Mouse (Mus musculus): ENCODE measurements around the gene Cenph.
"Not testable (repeated sequence)": the region's sequence is repeated elsewhere in the genome, so short reads cannot be mapped to it uniquely, and the experiment has no call there.

The Cenph gene

DNA sequence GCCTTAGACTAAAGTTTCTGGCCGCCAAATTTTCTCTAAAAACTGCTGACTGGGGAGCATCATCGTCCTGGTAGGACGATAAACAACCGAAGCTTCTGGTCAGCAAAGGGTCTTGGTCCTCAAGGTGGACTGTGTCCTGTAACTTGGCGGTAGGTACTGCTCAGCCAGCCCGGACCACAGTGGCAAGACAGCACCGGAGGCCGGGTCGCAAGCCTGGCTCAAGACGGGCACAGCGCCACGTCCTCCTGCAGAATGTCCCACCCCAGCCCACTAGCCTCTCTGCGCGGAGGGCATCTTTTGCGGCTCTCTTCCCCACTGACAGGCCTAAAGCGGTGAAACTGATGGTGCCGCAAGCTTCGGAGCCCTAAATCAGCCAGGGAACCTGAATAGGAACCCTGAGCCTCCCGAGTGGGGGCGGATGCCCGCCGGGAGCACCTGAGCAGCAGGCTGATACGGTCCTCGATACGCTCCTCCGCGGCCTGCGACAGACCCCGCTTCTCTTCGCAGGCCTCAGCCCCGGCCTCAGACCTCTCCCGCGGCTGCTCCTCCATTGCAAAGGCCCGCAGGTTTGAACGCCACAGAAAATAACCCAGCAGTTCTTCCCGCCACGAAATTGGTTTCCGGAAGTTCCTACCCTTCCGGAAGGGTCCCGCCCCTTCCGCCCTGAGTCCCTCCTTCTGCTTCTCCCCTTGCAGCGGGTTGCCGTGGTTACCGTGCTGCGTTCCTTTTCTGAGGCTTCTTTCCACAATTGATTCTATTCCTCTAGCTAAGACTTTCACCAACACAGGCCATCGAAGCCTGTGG is at the start of gene Cenph:
Gene Cenph (minus strand): TSS at position 648 of the 804 bp plus-strand sequence.
- in situ Hi-C loops (cut with MboI, MseI) = no loop called here

DNA sequence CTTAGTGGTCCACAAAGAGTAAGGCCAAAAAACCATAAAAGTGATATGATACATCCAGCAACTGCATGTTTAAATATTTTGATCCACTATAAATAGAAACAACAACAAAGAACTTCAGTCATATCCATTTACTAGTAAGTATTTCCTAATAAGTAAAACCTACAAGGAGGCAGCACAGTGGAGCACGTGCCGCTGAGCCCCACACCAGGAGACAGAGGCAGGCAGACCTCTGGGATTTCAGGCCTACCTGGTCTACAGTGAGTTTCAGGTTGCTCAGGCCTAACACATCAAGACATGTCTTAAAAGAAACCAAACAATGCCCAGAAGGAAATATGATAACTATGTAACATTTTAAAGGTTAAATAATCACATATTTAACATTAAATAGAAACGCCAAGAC is 49.2 kb upstream of the Cenph start:
- in situ Hi-C loops (cut with MboI, MseI) = loop anchor here (5.0 to 25.0 kb wide), 3 partner anchors 58 to 788 kb away; no protein-coding TSS in a partner anchor

DNA sequence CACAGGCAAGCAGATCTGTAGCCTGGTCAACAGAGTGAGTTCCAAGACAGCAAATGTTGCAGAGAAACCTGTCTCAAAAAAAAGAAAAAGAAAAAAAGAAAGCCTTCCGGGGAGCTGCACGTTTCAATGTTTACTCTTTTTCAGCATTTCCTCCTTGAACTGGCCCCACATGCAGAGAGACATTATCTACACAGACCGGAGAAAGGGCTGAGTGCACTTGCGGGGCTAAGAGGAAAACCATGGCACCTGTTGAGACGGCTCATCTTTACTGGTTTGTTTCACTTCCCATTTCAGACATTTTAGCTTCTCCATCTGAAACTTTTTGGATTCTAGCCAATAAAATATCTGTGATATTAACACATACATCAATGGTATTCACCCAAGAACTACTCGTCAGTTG is 48.6 kb upstream of the Cenph start:
- in situ Hi-C loops (cut with MboI, MseI) = loop anchor here (5.0 to 25.0 kb wide), 2 partner anchors 337 to 787 kb away; no protein-coding TSS in a partner anchor

DNA sequence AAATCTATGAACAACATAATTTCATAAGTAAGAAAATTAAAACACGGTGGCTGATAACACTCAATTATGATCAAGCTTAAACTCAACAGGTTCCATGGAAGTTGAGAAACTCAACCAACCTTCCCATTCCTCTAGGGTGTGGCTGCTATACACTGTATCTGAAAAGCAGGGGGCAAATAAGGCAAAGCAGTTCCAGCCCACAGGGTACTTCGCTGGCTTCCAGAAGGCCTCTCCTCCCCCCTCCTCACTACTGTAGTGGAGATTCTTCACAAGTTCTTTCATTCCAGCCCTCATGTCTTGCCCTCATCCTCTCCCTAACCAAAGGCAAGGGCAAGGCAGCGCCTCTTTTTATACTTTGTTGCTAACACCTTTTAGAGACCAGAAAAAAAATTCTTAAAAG is 48.2 kb upstream of the Cenph start:
- in situ Hi-C loops (cut with MboI, MseI) = loop anchor here (5.0 to 25.0 kb wide), 2 partner anchors 337 to 787 kb away; no protein-coding TSS in a partner anchor

DNA sequence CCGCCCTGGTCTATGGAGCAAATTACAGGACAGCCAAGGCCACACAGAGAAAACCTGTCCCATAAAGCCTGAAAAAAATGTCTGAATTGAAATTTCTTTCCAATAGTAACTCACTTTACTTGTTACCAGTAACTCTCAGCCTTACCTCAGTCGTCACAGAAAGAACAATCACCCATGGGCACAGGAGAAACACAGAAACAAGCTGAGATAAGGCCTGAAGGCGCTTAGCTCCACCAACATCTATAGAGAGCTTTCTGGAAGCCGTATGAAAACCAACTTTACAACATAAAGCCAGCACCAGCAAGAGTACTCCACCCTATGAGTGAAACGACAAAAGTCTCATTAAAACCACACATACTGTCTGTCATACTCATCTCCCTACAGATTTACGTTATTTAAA is 38.8 kb upstream of the Cenph start:
- in situ Hi-C loops (cut with MboI, MseI) = loop anchor here (25.0 kb wide), 1 partner anchor 777 kb away; no protein-coding TSS in a partner anchor

DNA sequence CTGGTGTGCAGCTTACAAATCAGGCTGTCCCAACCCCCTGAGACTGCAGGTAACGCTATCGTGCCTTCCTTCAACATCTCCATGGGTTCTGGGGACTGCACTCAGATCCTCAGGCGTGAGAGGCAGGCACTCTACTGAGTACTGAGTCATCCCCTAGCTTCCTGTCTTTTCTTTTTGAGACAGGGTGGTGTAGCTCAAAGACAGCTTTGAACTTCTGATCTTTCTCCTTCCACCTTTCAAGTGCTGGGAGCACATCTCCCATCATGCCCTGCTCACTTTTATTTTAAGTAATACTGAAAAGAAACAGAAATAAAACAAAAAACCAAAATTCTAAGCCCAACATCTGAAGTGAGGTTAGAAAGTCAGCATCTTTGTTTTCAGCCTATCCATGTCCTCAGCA is 30.1 kb upstream of the Cenph start:
- in situ Hi-C loops (cut with MboI, MseI) = loop anchor here (25.0 kb wide), 1 partner anchor 768 kb away; no protein-coding TSS in a partner anchor

DNA sequence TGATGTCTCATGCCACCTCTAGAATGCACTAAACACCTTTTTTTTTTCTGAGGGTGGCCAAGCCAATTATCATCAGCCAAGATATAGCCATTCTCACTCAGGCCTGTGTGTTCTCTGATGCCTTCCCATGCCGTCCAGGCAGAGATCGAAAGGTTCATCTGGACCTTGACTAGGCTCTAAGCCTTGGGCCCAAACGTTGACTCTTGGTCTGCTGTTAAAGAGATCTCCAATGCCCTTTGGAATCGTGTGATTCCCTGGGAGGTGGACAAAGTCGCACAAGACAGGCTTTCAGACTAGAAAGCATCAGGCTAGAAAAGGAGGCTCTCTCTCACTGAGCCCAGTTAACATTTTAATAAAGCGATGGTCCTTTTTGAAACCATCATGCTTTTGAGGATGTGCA is 21.5 kb upstream of the Cenph start:
- in situ Hi-C loops (cut with MboI, MseI) = no loop called here

DNA sequence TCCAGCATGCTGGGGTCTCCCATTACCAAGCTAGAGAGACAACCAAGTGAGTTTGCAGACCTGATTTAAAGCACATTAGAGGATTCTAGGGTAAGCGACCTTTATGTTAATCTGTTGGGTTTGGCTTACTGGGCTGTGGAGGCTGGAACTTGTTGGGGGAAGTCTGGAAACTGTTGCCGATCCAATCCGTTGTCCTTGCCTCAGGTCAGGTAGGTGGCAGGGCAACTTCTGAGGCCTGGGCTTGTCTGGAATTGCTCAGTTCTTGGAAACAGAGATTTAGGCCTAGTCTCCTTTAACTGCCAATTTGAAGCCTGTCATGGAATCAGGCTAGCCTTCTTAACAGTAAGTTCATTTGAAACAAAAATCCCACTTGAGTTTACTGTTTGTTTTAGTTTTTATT is 13.4 kb upstream of the Cenph start:
- in situ Hi-C loops (cut with MboI, MseI) = no loop called here

DNA sequence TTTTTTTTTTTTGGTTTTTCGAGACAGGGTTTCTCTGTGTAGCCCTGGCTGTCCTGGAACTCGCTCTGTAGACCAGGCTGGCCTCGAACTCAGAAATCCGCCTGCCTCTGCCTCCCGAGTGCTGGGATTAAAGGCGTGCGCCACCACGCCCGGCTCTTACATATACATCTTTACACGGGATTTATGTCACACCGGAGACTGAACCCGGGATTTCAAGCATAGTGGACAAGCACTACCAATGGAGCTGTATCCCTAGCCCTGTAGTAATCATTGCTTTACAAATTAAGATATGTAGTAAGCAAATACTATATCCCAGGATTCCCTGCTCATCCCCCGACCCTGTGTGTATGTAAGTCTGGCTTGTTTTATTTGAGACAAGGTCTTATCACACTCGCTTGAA is 12.4 kb upstream of the Cenph start:
- in situ Hi-C loops (cut with MboI, MseI) = not testable (repeated sequence)

DNA sequence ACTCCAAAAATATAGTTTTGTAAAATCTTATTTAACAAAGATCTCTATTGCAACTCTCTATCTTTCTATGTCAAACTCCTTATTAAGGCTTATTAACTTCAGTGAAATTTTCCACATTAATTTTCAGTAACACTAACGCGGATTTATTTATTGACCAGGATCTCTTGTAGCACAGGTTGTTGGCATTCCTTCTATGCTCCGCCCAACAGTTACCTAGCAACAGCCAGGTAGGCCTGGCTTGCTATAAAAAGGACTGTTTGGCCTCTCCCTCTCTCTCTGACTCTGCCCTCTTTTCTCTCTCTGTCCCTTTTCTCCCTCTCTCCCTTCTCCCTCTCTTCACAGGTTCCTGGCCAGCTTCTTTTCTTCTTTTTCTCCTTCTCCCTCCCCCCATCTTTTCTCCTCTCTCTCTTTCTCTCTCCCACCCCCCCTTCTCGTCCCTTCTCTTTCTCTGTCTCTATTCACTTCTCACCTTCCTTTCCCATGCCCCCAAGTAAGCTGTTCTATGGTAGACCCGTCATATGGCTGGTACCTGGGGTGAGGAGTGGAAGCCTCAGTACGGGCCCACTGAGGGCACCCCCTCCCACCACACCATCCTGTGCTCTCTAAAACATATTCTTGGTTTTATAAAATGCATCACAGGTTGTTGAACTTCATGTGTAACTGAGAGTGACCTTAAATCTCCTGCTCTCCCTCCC is 11.8 kb upstream of the Cenph start:
- in situ Hi-C loops (cut with MboI, MseI) = no loop called here

DNA sequence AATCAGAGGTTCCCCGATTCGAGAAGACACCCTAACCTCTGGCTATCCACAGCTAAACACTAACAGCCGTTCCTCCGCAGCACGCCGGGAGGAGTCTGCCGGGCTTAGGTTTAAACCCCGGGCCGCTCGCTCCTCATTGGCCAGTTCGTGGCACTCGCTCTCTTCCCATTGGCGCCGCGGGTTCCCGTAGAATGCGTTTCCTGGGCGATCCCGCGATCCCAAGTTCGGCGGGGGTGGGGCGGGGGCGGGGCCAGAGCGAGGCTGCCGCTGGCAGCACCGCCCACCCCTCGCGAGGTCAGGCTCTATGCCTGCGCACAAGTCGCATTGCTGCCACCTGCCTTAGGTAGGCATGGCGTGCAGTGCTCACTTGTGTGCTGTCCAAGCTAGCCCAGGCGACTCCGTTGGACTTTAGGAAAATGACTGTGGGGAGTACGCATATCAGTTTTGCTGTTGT is 10.7 kb upstream of the Cenph start, which contains the start of gene Ccnb1:
Gene Ccnb1 (minus strand): TSS at position 157 of the 454 bp plus-strand sequence.
- in situ Hi-C loops (cut with MboI, MseI) = no loop called here

DNA sequence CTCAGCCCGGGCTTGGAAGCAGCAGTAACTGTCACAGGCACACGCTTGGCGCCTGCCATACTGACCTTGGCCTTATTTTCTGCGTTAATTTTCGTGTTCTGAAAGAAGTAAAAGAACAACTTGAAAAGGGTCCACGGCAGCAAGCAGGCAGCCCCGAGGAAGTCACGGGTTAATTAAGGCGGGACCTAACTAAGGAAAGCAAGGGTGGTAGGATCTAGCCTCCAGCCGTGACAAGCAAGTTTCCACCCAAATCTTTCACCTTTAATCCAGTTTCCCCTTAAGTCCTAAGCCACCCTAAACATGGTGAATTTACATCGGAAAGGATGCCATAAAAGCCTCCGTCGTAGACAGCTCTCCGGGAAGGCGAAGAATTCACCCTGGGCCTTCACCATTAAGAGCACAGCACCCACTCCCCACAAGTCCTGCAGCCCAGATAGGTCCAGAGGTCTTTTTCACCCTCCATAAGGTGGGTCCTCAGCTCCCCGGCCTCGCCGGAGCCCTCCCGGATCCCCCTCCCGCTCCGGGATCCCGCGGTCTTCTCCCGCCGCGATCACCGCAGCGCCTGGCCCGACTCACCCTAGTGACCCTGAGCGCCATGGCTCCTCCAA is 10.2 kb upstream of the Cenph start:
- in situ Hi-C loops (cut with MboI, MseI) = no loop called here

DNA sequence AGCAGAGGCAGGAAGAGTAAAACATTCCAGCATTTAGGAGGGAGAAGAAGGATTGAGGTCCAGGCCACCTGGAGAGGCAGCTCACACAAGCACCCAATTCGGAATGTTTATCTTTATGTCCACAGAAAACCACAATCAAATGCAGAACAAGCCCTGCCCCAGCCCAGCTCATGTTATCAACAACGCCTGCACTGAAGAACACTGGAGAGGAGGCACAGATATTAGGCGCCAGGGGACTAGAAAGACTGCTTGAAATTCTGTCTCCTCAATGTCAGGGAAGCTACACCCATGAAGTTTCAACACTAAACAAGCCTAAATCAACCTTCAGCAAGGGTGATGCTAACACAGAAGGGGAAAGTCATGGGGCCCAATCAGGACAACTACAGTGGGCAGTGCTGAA is 1.8 kb upstream of the Cenph start:
- in situ Hi-C loops (cut with MboI, MseI) = no loop called here

DNA sequence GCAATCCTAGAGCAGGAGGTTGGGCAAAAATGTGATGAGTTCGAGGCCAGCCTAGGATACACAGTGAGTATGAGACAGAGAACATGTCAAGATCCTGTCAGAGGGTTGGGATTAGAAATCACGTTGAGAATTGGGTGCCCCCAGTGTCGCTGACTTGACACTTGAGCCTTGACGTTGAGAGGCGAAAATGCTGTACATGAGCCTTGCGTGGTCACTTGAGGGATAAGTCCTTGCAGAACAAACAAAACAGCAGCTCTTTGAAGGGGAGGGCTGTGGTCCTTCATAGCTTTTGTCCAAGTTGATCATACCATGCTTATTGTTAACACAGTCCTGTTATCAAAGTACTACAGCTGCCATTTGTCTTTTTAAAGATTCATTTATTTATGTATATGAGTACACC is 1.0 kb upstream of the Cenph start:
- in situ Hi-C loops (cut with MboI, MseI) = no loop called here

DNA sequence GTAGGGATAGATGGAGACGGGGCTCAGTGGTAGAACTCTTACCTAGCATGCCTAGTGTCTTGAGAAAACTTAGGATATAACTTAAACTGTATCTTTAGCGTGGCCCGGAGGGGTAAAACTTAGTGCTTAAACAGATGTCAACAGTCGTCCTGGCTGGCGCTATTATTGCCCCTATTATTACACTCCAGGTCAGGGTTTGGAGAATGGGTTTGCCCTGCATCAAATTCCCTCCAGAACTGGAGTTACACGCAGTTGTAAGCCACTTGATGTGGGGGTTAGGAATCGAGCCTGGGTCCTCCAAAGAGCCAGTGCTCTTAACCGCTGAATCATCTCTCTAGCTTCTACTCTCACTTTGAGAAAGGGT is 339 bp upstream of the Cenph start:
- in situ Hi-C loops (cut with MboI, MseI) = no loop called here

DNA sequence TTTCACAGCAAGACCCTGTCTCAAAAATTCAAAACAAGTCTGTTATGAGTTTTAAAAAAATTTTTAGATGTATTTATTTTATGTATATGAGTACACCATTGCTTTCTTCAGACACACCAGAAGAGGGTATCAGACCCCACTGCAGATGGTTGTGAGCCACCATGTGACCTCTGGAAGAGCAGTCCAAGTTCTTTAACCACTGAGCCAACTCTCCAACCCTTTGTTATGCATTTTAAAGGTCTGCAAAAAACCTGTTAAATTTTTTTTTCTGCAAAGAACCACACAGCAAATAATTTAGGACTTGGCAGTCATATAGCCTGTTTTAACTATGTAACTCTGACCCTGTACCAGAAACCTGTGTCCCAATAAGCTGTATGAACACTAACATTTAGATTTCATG is 995 bp downstream of the Cenph start:
- in situ Hi-C loops (cut with MboI, MseI) = no loop called here

DNA sequence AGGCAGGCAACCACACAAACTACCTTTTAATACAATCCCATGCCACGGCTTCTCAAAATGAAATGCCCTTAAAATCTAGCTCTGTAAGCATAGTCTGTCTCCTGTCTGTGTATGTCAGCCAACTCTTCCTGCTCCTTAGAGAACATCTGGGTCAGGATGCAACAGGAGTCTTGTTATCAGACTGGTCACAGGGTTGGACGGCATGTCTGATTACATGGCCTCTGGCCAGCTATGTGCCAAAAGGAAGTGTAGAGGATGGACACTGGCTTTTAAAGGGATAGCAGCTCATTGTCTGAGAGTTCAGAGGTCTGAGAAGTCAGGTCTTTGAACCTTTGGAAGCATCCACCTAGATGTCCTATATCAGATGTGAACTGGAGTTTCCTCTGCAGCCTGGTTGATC is 20.4 kb downstream of the Cenph start:
- in situ Hi-C loops (cut with MboI, MseI) = no loop called here

DNA sequence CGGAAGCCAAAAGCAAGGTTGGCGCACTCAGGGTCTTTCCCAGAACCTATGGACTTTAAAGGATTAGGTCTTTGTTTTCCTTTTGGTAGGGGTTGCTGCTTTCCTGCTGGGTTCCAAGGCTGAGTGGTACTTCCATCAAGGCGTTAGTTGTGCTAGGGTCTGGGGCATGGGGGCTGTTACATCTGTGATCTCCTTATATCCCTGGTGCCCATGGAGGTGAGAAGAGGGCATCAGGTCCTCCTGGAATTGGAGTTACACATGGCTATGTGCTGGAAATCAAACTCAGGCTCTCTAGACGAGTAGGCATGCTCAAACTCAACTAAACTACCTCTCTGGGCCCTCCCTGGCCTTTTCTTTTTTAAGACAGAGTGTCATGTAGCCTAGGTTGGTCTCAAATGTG is 21.5 kb downstream of the Cenph start:
- in situ Hi-C loops (cut with MboI, MseI) = no loop called here

DNA sequence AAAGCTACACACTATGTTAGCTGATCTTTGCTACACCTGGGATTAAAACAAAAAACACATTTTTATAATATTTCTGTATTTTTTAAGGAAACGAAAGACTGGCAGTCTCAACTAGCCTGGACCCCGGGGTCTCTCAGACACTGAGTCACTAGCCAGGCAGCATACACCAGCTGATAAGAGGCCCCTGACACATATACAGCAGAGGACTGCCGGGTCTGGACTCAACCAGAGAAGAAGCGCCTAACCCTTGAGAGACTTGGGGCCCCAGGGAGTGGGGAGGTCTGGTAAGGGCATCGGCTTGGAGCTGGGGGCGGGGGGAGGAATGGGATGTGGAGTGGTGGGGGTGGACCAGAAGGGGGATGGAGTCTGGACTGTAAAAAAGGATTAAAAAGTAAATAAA is 22.7 kb downstream of the Cenph start:
- in situ Hi-C loops (cut with MboI, MseI) = no loop called here

DNA sequence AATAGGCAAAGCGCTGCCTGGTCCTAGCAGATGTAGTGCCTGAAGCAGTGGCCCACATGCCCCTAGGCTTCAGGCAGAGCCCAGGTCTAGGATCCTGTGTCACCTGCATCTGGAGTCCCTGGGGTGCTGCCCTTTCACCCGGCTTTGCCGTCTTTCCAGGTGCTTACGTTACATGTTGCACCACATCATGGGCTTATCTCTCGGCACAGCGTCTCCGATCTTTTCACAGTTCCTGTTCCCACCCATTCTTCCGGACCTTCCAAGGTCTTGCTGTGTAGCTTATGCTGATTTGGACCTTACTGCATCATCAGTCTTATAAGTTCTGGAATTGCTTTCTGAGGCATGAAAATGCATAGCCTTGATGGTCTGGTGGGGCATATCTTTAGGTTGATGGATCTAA is 23.2 kb downstream of the Cenph start:
- in situ Hi-C loops (cut with MboI, MseI) = no loop called here

DNA sequence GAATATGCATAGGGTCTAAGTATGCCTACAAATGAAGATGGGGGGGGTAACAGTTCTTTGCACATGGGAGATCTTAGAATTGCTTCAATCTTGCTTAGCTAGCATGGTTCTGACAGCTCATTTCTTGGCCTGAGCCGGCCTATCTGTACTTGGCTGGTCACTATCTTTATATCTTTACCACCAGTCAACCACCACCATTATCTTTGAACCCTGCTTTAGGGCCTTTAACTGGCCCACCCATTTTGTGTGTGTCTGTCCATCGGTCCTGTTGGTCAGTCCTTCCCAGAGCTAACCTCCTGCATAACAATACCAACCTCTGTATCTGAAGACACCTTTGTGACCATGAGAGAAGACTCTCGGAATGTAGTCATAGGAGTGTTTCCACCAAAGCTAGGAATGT is 24.3 kb downstream of the Cenph start:
- in situ Hi-C loops (cut with MboI, MseI) = no loop called here

DNA sequence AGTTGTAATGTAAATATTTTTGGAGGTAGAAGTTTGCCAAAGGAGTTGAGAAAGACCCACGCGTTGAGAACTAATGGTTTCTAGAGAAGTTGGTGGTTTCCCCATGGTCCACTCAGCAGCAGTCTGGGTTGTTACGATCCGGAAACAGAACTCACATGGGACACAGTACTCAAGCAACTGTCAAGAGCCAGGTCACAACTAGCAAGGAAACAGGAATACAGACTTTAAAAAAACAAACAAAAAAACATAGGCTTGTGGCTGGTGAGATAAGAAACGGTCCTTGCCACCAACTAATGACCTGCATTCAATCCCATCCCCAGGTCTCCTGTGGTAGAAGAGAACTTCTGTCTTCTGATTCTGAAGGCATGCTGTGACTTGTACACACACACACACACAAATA is 24.9 kb downstream of the Cenph start:
- in situ Hi-C loops (cut with MboI, MseI) = no loop called here

Data from T-helper 1 cell (primary cell).